Mouse (Mus musculus): ENCODE results near the gene Klrb1c. TPM values are rescaled to one million over a fixed set of nuclear protein-coding genes. Genes with fewer than 3 reads are reported as not detected.
"Not testable (repeated sequence)": the region's sequence is repeated elsewhere in the genome, so short reads cannot be mapped to it uniquely, and the experiment has no call there.

The Klrb1c gene
- polyA plus RNA-seq, 1 experiment from 2014 or later: 1.1 TPM

DNA sequence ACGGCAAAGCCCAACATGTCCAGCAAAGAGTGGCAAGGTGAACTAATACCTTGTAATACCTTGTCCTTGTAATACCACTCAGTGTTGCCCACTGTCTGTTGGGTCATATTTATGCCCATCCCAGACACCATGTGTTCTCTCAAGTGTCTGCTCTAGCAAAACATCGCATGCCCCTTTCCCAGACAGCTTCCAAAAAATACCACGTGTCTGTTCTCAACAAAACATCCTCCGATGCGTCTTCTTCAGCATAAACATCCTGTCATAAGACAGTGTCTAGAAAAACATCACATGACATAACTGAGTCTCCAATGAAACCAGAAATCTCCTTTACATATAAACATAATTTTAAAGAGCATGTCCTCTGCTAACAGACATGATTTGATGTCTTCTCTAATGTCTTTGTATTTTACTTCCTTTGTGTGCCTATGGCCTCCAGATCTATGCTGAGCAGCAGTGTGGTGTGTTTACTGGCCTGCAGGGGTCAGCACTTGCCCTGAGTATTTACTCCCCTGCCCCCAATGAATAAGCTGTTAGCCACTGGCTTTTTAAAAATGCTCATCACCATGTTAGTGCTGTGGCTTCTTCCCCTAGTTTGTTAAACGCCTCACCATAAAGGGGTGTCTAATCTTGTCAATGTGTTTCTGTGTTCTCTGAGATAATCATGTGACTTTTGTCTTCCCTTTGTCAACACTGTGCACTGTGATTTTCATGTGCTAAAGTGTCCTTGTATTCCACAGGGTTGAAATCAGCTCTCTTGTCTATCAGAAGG, 22.3 kb downstream of the Klrb1c start:
- ATAC-seq (peak; percentile 27), DNase-seq (peak; percentile 63)
- not testable (repeated sequence) for H3K36me3 ChIP-seq (replicated peaks; ENCODE audit: insufficient read depth, low read length); H3K4me1 ChIP-seq (ENCODE audit: insufficient read depth); H3K4me3 ChIP-seq (ENCODE audit: low read depth, low read length); H3K27ac ChIP-seq (ENCODE audit: low read depth); H3K9me3 ChIP-seq (ENCODE audit: low read length); H3K9ac ChIP-seq (replicated peaks); H3K27me3 ChIP-seq (ENCODE audit: insufficient read depth, low read length); H3K4me2 ChIP-seq (ENCODE audit: low read depth, low read length)
- peak; percentile 78 for TF ChIP-seq CTCF (IDR thresholded peaks at IDR 0.05; ENCODE audit: low read depth)
- WGBS (ENCODE audit: insufficient replicate concordance): 69% methylated on average over 6 of the region's 6 CpGs

DNA sequence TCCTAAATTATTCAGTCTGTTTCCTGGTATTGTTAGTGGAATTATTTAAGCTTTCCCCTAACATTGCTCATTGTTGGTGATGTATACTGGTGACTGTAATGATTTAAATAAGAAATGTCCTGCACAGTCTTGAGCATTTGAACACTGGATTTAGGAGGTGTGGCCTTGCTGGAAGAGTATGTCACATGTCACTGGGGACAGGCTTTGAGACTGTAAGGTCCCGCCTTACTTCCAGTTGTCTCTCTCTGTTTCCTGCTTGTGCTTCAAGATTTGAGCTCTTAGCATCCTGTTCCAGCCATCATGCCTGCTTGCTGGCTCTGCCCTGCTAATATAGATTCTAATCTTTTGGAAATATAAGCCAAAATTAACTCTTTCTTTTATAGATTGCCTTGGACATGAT, 23.8 kb downstream of the Klrb1c start:
- Histone ChIP-seq H3K4me2 (ENCODE audit: low read depth, low read length) (no peak overlapping the region), H3K4me1 (ENCODE audit: insufficient read depth) (0 out of 2 replicates have a peak, but pooled peaks cover 12% of the 10 kb centered on the region), H3K27me3 (ENCODE audit: insufficient read depth, low read length) (no peaks in the 10 kb centered on the region), H3K4me3 (ENCODE audit: low read depth, low read length) (no peak overlapping the region), H3K9me3 (ENCODE audit: low read length) (no peaks in the 10 kb centered on the region), H3K9ac (replicated peaks) (no peak overlapping the region), H3K36me3 (replicated peaks; ENCODE audit: insufficient read depth, low read length) (no peaks in the 10 kb centered on the region), H3K27ac (ENCODE audit: low read depth) (no peak overlapping the region)
- TF ChIP-seq EP300 (IDR thresholded peaks at IDR 0.05; ENCODE audit: low read depth): no peak
- no peak for TF ChIP-seq CTCF (IDR thresholded peaks at IDR 0.05; ENCODE audit: low read depth)
- DNase-seq: no peak
- ATAC-seq: no peak
- WGBS (ENCODE audit: insufficient replicate concordance): 65% methylated on average over 1 of the region's 1 CpGs

DNA sequence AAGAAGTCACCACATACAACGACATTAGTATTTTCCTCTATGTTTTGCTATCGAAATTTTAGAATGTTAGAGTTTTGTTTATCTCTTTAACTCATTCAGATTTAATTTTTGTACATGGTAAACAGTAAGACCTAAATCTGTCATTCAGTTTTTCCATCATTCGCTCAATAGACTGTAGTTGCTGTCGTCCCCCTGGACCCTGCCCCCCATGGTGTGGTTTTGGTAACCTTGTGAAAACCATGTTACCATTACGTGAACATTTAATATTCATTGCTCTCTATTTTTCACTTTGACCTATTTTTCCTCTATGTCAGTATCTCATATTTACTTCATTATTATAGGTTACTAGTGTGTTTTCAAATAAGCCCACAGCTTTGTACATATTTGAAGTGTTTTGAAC, 24.4 kb downstream of the Klrb1c start:
- ATAC-seq (no peak), DNase-seq (no peak)
- Histone ChIP-seq H3K27me3 (ENCODE audit: insufficient read depth, low read length) (no peaks in the 10 kb centered on the region), H3K9ac (replicated peaks) (peak overlapping the region; percentile 19; the same call in 1 of the 2 replicates), H3K4me1 (ENCODE audit: insufficient read depth) (0 out of 2 replicates have a peak, but pooled peaks cover 9% of the 10 kb centered on the region), H3K36me3 (replicated peaks; ENCODE audit: insufficient read depth, low read length) (no peaks in the 10 kb centered on the region), H3K27ac (ENCODE audit: low read depth) (no peak overlapping the region), H3K4me2 (ENCODE audit: low read depth, low read length) (peak overlapping the region; percentile 76), H3K4me3 (ENCODE audit: low read depth, low read length) (peak overlapping the region; percentile 43), H3K9me3 (ENCODE audit: low read length) (no peaks in the 10 kb centered on the region)
- 18% methylated on average over 5 of the region's 5 CpGs for WGBS (ENCODE audit: insufficient replicate concordance)
- TF ChIP-seq CTCF (IDR thresholded peaks at IDR 0.05; ENCODE audit: low read depth): no peak
- no peak for TF ChIP-seq EP300 (IDR thresholded peaks at IDR 0.05; ENCODE audit: low read depth)

DNA sequence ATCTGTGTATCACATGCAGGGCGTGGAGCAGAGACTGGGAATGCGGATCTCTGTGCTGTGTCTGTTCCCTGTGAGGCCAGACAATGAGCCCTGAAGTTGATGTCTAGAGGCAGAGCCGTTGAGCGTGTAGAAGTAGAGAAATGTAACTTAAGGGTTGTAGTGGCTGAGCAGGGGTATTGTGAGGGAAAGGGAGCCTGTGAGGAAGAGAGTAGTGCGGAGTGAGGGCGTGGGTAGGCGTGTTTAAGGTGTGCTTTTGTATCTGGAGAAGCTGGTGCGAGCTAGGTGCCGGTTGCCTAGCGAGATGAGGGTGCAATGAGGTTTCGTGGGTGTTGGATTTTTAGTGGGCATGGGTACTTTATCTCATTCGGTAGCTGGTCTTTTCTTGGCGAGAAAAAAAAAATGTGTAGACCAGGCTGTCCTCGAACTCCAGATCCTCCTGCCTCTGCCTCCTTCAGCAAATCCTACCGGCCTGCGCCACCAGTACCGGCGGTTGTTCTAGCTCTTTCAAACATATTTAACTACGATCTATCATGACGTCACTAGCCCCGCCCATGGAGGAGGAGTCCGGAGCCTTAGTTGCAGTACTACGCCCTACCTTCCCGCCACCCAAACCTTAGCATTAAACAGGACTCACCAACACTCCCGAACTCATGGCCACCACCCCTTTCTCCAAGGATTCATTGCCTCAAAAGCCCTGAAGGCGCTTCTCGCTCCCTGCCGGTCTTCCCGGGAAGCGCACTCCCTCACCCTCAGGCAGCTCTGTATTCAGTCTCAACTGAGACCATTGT, 25.1 kb downstream of the Klrb1c start:
- H3K4me3 ChIP-seq (ENCODE audit: low read depth, low read length): peak overlapping the region; percentile 43
- 4% methylated on average over 30 of the region's 30 CpGs for WGBS (ENCODE audit: insufficient replicate concordance)
- peak overlapping the region; percentile 49 for H3K9ac ChIP-seq (replicated peaks)
- H3K4me2 ChIP-seq (ENCODE audit: low read depth, low read length): peak overlapping the region; percentile 76
- H3K36me3 ChIP-seq (replicated peaks; ENCODE audit: insufficient read depth, low read length): no peaks in the 10 kb centered on the region
- H3K27ac ChIP-seq (ENCODE audit: low read depth): no peak overlapping the region
- H3K9me3 ChIP-seq (ENCODE audit: low read length): no peaks in the 10 kb centered on the region
- DNase-seq (peak; percentile 95), ATAC-seq (peak; percentile 84)
- TF ChIP-seq CTCF (IDR thresholded peaks at IDR 0.05; ENCODE audit: low read depth) (peak; percentile 67), EP300 (IDR thresholded peaks at IDR 0.05; ENCODE audit: low read depth) (0 out of 2 replicates have a peak, but pooled peaks have one; percentile 36)
- no peaks in the 10 kb centered on the region for H3K27me3 ChIP-seq (ENCODE audit: insufficient read depth, low read length)
- H3K4me1 ChIP-seq (ENCODE audit: insufficient read depth): 0 out of 2 replicates have a peak, but pooled peaks cover 9% of the 10 kb centered on the region

DNA sequence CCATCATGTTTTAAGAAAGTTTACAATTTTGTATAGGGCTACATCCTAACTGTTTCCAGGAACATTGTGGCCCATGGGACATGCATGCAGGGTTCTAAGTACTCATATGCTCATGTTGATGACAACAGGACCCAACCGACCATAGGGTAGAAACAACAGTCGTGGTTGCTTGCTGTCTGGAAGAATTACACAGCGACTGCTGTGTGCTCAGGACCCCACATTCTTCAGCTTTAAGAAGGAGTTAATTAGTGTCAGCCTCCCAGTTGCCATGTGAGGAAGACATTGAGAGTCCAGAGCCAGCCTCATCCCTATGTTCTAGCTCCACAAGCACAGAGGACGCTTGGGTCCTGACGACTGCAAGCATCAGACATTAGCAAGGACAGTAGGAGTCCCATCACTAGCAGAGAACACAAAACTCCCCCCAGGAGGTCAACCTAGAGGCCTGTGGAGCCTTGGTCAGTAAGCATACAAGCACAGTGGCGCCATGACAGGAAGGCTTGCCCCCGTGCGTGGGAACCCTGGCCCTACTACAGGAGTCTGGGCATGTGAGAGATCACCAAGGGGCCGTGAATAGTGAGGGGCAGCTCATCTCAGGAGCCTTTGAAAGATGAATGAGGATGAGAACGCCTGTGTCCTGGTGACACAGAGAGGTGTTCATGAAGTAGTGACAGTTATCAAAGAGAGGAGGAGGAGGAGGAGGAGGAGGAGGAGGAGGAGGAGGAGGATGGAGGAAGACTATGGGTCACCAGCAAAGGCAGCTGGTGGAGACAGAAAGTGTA, 25.9 kb downstream of the Klrb1c start:
- DNase-seq; H3K36me3 ChIP-seq (replicated peaks; ENCODE audit: insufficient read depth, low read length); ATAC-seq; H3K4me1 ChIP-seq (ENCODE audit: insufficient read depth); H3K27me3 ChIP-seq (ENCODE audit: insufficient read depth, low read length); H3K9me3 ChIP-seq (ENCODE audit: low read length); H3K9ac ChIP-seq (replicated peaks); H3K27ac ChIP-seq (ENCODE audit: low read depth): not testable (repeated sequence)
- peak overlapping the region; percentile 76; the same call in 1 of the 2 replicates for H3K4me2 ChIP-seq (ENCODE audit: low read depth, low read length)
- WGBS (ENCODE audit: insufficient replicate concordance): 78% methylated on average over 10 of the region's 10 CpGs
- peak overlapping the region; percentile 43; the same call in 1 of the 2 replicates for H3K4me3 ChIP-seq (ENCODE audit: low read depth, low read length)

DNA sequence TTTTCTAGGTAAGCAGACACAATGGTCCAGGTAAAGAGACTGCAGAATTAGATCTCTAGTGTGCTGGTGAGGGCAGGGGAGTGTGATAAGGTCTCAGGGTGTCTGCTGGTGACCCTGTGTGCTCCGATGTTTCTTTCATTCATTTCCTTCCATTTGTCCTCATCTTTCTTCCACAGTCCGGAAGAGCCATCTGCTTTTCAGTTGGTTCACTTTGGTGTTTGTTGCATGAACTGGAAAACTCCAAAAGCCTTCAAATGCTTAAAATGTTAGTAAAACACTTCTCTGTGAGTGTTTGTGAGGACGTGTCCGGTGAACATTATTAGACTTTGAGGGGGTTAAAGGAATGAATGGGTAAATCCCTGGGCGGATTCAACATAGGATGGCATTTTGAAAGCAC, 27.9 kb downstream of the Klrb1c start:
- Histone ChIP-seq H3K27ac (ENCODE audit: low read depth) (no peak overlapping the region), H3K36me3 (replicated peaks; ENCODE audit: insufficient read depth, low read length) (no peaks in the 10 kb centered on the region), H3K9ac (replicated peaks) (no peak overlapping the region; the same call in 1 of the 2 replicates), H3K9me3 (ENCODE audit: low read length) (no peaks in the 10 kb centered on the region), H3K4me2 (ENCODE audit: low read depth, low read length) (peak overlapping the region; percentile 66), H3K4me1 (ENCODE audit: insufficient read depth) (0 out of 2 replicates have a peak, but pooled peaks cover 5% of the 10 kb centered on the region), H3K4me3 (ENCODE audit: low read depth, low read length) (peak overlapping the region; percentile 66), H3K27me3 (ENCODE audit: insufficient read depth, low read length) (no peaks in the 10 kb centered on the region)
- TF ChIP-seq CTCF (IDR thresholded peaks at IDR 0.05; ENCODE audit: low read depth) (no peak), EP300 (IDR thresholded peaks at IDR 0.05; ENCODE audit: low read depth) (no peak)
- WGBS (ENCODE audit: insufficient replicate concordance): 50% methylated on average over 5 of the region's 5 CpGs
- no peak for ATAC-seq
- no peak for DNase-seq
